Mouse (Mus musculus): Measurements from ENCODE around the gene Retn. TPM values are rescaled to one million over a fixed set of nuclear protein-coding genes. Genes with fewer than 3 reads are reported as not detected.

The Retn gene
- polyA plus RNA-seq, 1 experiment from 2014 or later: 0.66 TPM

DNA sequence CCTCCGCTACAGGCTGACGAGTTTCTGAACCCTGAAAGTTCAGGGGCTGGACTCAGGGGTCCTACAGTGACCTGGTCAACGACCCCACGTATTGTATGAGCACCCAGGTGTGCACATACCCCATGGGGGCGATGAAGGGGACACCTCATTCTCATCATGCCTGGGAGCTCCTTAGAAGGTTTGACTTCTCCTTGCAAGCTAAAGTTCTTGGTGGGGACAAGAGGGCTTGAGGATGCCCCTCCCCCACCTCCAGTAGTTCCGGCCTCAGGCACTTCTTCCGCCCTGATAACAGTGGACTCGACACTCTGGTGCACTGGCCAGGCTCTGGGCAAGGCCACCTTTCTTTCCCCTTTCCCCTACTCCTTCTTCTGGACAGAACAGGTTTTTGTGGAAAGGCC, 24.1 kb upstream of the Retn start:
- 24% methylated on average over 8 of the region's 8 CpGs for WGBS
- Histone ChIP-seq H3K9ac (peak overlapping the region; percentile 57), H3K27me3 (peaks cover 19% of the 10 kb centered on the region), H3K4me3 (replicated peaks) (peak overlapping the region; percentile 65), H3K9me3 (replicated peaks) (no peaks in the 10 kb centered on the region), H3K4me1 (peaks cover 18% of the 10 kb centered on the region), H3K4me2 (peak overlapping the region; percentile 70), H3K27ac (no peak overlapping the region; the same call in 1 of the 2 replicates), H3K36me3 (peaks cover 18% of the 10 kb centered on the region)
- peak; percentile 20 for ATAC-seq (replicated peaks; ENCODE audit: low FRiP score)

DNA sequence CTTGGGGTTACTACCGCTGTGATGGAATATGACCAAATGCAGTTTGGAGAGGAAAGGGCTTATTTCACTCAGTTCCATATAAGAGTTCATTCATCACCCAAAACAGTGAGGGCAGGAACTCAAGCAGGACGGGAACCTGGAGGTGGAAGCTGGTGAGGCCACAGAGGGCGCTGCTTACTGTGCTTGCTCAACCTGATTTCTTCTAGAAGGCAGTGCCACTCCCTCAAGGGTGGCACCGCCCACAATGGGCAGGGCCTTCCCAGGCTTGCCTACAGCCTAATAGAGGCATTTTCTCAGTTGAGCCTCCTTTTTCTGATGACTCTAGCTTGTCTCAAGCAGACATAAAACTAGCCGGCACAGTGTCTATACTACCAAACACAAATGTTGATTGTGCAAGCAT, 9.8 kb upstream of the Retn start:
- H3K27ac ChIP-seq: no peak overlapping the region
- H3K36me3 ChIP-seq: 0 out of 2 replicates have a peak, but pooled peaks cover 2% of the 10 kb centered on the region
- 35% methylated on average over 5 of the region's 5 CpGs for WGBS
- no peak overlapping the region for H3K4me2 ChIP-seq
- H3K4me3 ChIP-seq (replicated peaks): no peak overlapping the region
- peaks cover 13% of the 10 kb centered on the region; the same call in 1 of the 2 replicates for H3K4me1 ChIP-seq
- no peak; the same call in 1 of the 2 replicates for ATAC-seq (replicated peaks; ENCODE audit: low FRiP score)
- no peak overlapping the region for H3K9ac ChIP-seq
- H3K9me3 ChIP-seq (replicated peaks): no peaks in the 10 kb centered on the region
- H3K27me3 ChIP-seq: no peaks in the 10 kb centered on the region

DNA sequence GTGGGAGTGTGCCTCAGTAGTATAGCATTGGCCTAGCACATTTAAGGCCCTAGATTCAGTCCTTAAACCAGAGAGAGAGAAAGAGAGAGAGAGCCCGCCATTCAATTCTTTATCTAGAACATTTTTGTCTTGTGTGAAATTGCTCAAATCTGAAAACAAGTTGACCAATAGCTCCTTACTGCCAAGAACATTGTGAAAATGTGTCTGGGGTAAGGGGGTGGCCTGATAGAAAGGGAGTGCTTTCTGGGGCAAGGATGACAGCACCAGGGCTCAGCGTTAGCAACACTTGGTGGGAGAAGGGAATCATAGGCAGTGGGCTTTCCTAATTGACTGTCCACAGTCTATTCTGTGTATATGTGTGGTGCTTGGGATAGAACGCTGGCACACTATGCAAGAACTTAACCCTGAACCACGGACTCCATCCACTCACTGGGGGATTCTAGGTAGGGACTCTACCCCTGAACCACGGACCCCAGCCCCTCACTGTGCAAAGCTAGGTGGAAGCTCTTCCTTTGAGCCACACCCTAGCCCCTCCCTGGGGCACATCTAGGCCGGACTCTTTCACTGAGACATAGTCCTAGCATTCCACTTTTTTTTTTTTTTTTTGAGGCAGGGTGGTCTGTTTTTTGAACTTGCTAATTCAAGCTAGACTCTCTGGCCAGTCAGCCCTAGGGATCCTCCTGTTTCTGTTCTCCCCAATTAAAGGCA, 8.6 kb upstream of the Retn start:
- Histone ChIP-seq H3K4me2 (no peak overlapping the region), H3K4me1 (peaks cover 13% of the 10 kb centered on the region; the same call in 1 of the 2 replicates), H3K36me3 (no peaks in the 10 kb centered on the region), H3K4me3 (replicated peaks) (no peak overlapping the region), H3K27me3 (no peaks in the 10 kb centered on the region), H3K9ac (no peak overlapping the region), H3K9me3 (replicated peaks) (no peaks in the 10 kb centered on the region), H3K27ac (0 out of 2 replicates have a peak overlapping the region, but pooled peaks have one; percentile 7)
- ATAC-seq (replicated peaks; ENCODE audit: low FRiP score): 0 out of 2 replicates have a peak, but pooled peaks have one; percentile 58
- WGBS: 79% methylated on average over 6 of the region's 6 CpGs

DNA sequence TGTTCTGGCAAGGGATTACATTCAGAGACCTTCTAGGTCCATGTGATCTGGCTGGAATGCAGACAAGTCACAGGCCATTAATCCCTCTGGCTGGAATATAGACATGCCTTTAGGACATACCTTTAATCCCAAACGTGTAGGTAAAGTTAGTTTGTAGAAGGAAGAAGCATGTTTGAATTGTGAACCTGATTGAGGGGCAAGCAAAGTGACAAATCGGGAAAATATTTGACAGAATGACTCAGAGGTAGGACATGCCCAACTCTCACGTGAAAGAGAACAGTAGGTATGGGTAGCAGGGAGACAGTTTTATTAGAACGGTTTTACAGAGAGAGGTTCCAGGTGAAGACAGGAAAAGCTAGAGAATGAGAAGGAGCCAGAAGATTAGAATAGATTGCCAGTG, 8.0 kb upstream of the Retn start:
- WGBS: 58% methylated on average over 4 of the region's 4 CpGs
- Histone ChIP-seq H3K4me1 (peaks cover 13% of the 10 kb centered on the region; the same call in 1 of the 2 replicates), H3K4me3 (replicated peaks) (no peak overlapping the region), H3K27ac (0 out of 2 replicates have a peak overlapping the region, but pooled peaks have one; percentile 7), H3K9me3 (replicated peaks) (no peaks in the 10 kb centered on the region), H3K36me3 (no peaks in the 10 kb centered on the region), H3K4me2 (no peak overlapping the region), H3K27me3 (no peaks in the 10 kb centered on the region), H3K9ac (no peak overlapping the region)
- ATAC-seq (replicated peaks; ENCODE audit: low FRiP score): 0 out of 2 replicates have a peak, but pooled peaks have one; percentile 31

DNA sequence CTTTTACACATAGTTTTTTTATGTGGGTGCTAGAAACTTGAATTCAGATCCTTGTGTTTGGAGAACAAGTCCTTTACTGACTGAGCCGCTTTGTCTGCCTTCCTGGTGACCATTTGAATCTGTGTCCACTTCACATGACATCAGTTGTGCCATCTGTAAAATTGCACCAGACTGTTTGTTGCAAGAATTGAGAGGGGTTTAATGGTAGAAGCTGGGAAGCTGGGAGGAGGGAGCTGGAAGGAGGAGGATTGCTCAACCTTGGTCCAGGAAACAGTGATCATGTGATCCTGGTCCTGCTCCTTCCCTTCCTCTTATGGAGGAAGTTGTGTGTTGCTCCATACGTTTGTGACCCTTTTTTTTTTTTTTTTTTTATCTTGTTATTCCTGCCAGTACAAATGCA, 7.3 kb upstream of the Retn start:
- ATAC-seq (replicated peaks; ENCODE audit: low FRiP score): no peak
- no peaks in the 10 kb centered on the region for H3K9me3 ChIP-seq (replicated peaks)
- no peak overlapping the region for H3K27ac ChIP-seq
- no peaks in the 10 kb centered on the region for H3K36me3 ChIP-seq
- H3K9ac ChIP-seq: no peak overlapping the region
- no peak overlapping the region for H3K4me2 ChIP-seq
- H3K4me1 ChIP-seq: peaks cover 13% of the 10 kb centered on the region; the same call in 1 of the 2 replicates
- H3K4me3 ChIP-seq (replicated peaks): no peak overlapping the region
- no peaks in the 10 kb centered on the region for H3K27me3 ChIP-seq
- WGBS: 67% methylated on average over 2 of the region's 2 CpGs

DNA sequence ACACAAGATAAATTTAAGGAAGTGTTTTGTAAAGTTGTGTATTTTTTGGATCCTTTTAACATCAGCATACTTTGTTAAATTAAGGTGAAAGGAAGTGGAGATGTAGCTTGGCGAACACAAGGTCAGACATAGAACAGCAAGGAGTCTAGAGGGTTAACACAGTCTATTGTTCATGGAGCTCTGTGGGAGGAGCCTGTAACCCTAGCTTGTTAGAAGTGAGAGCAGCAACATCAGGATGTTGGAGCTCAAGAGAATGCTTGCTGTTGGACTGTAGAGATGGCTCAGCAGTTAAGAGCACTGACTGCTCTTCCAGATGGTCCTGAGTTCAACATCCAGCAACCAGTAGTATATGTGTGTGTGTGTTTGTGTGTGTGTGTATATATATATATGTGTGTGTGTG, 6.6 kb upstream of the Retn start:
- WGBS: 51% methylated on average over 1 of the region's 1 CpGs
- Histone ChIP-seq H3K9me3 (replicated peaks) (no peaks in the 10 kb centered on the region), H3K36me3 (no peaks in the 10 kb centered on the region), H3K4me3 (replicated peaks) (no peak overlapping the region), H3K27me3 (no peaks in the 10 kb centered on the region), H3K4me1 (peaks cover 13% of the 10 kb centered on the region; the same call in 1 of the 2 replicates), H3K27ac (no peak overlapping the region), H3K9ac (no peak overlapping the region), H3K4me2 (peak overlapping the region; percentile 10; the same call in 1 of the 2 replicates)
- peak; percentile 65 for ATAC-seq (replicated peaks; ENCODE audit: low FRiP score)

DNA sequence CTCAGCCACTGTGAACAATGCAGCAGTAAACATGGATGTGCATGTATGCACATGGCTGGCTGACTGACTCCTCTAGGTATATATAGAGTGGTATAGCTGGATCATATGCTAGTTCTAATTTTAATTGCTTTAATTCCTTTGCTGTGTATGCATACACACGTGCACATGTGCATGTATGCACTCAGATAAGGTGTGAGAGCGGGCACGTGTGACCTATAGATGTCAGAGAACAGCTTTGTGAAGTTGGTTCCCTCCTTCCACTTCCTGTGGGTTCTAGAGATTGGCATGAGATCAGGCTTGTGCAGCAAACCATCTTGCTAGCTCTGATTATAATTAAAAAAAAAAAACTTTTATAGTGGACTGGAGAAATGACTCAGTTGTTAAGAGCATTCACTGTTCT, 2.7 kb upstream of the Retn start:
- H3K4me1 ChIP-seq: peaks cover 16% of the 10 kb centered on the region

DNA sequence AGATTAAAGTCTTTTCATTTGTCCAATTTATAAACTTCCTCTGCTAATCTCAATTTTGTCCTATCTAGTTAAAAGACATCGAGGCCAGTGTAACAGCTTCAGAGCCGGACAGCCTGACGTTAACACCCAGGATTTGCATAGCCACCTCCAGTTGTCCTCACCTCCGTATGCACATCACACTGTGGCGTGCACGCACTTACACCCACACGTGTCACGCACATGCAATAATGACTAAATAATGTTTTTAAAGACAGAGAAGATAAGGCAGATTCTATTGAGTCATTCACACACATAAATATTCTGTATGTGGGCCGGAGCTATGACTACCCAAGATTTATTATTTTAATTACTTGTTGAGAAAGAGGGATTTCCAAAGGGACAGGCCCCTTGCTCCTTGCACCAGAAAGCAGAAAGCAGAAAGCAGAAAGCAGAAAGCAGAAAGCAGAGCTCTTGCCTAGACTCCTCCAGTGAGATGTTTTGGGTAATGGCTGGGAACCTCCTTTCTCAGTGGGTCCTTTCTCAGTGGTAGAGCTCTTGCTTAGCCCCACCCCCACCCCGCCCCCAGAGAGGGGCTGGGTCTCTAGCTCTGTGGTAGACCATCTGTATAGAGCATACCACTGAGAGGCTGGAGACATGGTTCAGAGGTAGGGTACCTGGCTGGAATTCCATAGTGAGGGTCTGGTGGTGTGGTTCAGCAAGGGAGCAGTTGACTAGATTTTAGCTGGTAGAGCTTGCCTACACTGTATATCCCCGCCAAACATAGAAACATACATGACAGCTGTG, 653 bp upstream of the Retn start:
- Histone ChIP-seq H3K4me1 (peaks cover 9% of the 10 kb centered on the region), H3K9me3 (replicated peaks) (no peaks in the 10 kb centered on the region), H3K4me3 (replicated peaks) (no peak overlapping the region), H3K36me3 (no peaks in the 10 kb centered on the region), H3K4me2 (no peak overlapping the region), H3K27me3 (no peaks in the 10 kb centered on the region), H3K27ac (no peak overlapping the region), H3K9ac (no peak overlapping the region)
- 72% methylated on average over 11 of the region's 11 CpGs for WGBS
- no peak for ATAC-seq (replicated peaks; ENCODE audit: low FRiP score)

More for the DNA sequence above, 2.7 kb upstream of the Retn start:
- no peak for ATAC-seq (replicated peaks; ENCODE audit: low FRiP score)
- Histone ChIP-seq H3K36me3 (no peaks in the 10 kb centered on the region), H3K27ac (no peak overlapping the region), H3K9ac (no peak overlapping the region), H3K9me3 (replicated peaks) (no peaks in the 10 kb centered on the region), H3K4me2 (no peak overlapping the region), H3K27me3 (no peaks in the 10 kb centered on the region), H3K4me3 (replicated peaks) (no peak overlapping the region)
- 67% methylated on average over 3 of the region's 3 CpGs for WGBS

DNA sequence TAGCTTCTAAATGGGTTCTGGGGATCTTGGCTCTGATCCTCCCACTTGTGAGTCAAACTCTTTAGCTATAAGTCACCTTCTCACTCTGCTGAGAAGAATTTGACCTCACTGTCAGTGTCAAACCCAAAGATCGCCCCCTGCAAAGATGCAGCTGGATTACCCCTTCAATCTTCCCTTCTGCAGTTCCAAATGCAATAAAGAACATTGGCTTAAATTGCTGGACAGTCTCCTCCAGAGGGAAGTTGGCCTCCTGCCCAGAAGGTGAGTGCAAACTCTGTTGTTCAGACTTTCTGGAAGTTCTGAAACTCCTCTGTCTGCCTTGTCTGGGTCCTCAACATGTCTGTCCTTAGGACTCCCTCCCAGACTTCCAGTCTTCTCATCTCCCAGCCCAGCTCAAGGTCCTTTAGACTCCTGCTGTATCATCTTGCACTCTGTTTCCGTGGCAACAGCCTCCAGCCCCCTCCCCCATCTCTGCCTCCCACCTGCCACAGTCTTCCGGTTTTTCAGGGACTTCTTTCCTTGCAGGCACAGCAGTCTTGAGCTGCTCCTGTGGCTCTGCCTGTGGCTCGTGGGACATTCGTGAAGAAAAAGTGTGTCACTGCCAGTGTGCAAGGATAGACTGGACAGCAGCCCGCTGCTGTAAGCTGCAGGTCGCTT, 1.3 kb downstream of the Retn start:
- Histone ChIP-seq H3K27me3 (no peaks in the 10 kb centered on the region), H3K9ac (no peak overlapping the region), H3K36me3 (no peaks in the 10 kb centered on the region), H3K4me1 (peaks cover 9% of the 10 kb centered on the region), H3K9me3 (replicated peaks) (no peaks in the 10 kb centered on the region), H3K27ac (no peak overlapping the region), H3K4me2 (peak overlapping the region; percentile 27; the same call in 1 of the 2 replicates), H3K4me3 (replicated peaks) (no peak overlapping the region)
- peak; percentile 60 for ATAC-seq (replicated peaks; ENCODE audit: low FRiP score)
- 14% methylated on average over 7 of the region's 7 CpGs for WGBS

DNA sequence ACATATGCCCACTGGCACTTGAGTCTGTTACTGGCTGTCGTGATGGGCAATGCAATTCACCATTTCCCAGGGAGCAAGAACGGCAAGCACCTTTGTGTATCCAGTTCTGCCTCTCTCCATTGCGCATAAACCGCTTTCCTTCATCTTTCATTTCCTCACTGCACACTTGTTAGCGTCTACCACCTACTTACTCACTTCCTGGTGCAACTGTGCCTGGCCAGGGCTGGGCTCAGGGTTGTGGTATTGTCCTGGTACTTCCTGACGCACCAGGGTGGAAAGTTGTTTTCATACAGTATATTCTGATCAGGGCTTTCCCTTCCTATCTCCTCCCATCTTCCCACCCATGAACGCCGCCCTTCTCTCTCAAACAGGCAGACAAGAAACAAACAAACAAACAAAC, 5.3 kb downstream of the Retn start:
- Histone ChIP-seq H3K4me1 (peaks cover 9% of the 10 kb centered on the region), H3K4me3 (replicated peaks) (no peak overlapping the region), H3K27me3 (no peaks in the 10 kb centered on the region), H3K27ac (no peak overlapping the region), H3K9me3 (replicated peaks) (no peaks in the 10 kb centered on the region), H3K4me2 (no peak overlapping the region), H3K36me3 (no peaks in the 10 kb centered on the region), H3K9ac (no peak overlapping the region)
- ATAC-seq (replicated peaks; ENCODE audit: low FRiP score): no peak
- WGBS: 80% methylated on average over 8 of the region's 8 CpGs

DNA sequence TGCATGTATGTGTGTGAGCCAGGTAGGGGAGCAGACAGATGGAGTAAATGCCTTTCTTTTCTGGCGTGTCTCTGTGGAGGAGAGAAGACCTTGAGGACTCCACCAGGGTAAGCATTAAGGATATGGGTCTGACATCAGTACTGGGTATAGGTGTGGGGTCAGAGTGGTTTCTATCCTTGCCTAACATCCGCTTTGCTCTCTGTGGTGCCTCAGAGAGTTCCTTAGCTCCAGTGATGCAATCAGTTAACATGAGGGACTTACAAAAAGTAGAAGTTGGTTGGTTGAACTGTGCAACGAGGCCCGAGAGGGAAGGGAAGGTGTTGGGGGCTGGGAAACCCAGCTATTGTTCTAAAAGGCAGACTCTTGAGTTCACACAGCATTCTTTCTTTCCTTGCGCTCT, 8.8 kb downstream of the Retn start:
- 66% methylated on average over 5 of the region's 5 CpGs for WGBS
- ATAC-seq (replicated peaks; ENCODE audit: low FRiP score): no peak
- H3K27me3 ChIP-seq: no peaks in the 10 kb centered on the region
- no peak overlapping the region for H3K9ac ChIP-seq
- no peak overlapping the region for H3K4me3 ChIP-seq (replicated peaks)
- H3K27ac ChIP-seq: no peak overlapping the region
- H3K9me3 ChIP-seq (replicated peaks): no peaks in the 10 kb centered on the region
- no peaks in the 10 kb centered on the region for H3K4me1 ChIP-seq
- H3K4me2 ChIP-seq: no peak overlapping the region
- no peaks in the 10 kb centered on the region for H3K36me3 ChIP-seq

DNA sequence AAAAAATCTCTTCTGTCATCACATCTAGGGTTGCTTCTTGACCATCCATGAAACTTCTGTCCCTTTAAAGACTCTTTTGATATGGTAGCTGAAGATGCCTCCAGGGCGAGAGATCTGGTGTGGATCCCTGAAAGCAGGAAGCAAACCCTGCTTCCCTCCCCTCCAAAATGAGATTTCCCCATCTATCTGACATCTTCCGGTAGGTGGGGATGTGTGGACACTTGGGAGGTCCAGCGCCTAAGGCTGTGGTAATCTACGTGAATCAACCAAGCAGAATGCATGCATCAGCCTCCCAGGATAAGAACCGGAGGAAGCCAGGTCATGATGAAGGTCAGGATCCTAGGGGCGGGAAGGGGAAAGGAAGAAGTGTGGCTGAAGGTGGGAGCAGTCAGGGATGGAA, 9.9 kb downstream of the Retn start, which contains the start of gene Mcemp1:
Gene Mcemp1, plus strand, starts transcription at position 248 of the 400 bp plus-strand sequence.
- no peak within 1 kb of the TSS for H3K27ac ChIP-seq
- no peak within 1 kb of the TSS for H3K4me3 ChIP-seq (replicated peaks)
- no peak within 1 kb of the TSS for H3K9ac ChIP-seq
- H3K4me1 ChIP-seq: no peaks in the 10 kb centered on the region
- 62% methylated on average over 5 of the region's 6 CpGs for WGBS
- no peaks in the 10 kb centered on the region for H3K36me3 ChIP-seq
- no peaks in the 10 kb centered on the region for H3K27me3 ChIP-seq
- ATAC-seq (replicated peaks; ENCODE audit: low FRiP score): no peak
- no peak within 1 kb of the TSS for H3K4me2 ChIP-seq
- H3K9me3 ChIP-seq (replicated peaks): no peaks in the 10 kb centered on the region
